ENCODE assay signal across 19 mouse cellular contexts in genomic region chr8:60714724-60715123, GRCm38 (mm10).
"Had no signal": no experiment of that assay in that cellular context is flagged by ENCODE, and none has a peak within 500 bp of the region (broad histone marks: within the 10 kb centered on the region; RNA-seq: fewer than 3 reads in every experiment).

No protein-coding gene starts in this region.

- H3K27me3 ChIP-seq: neural tube, embryonic 13.5 days; neural tube, embryonic 15.5 days had no signal

- H3K9me3 ChIP-seq: midbrain, embryonic 10.5 days; midbrain, embryonic 12.5 days; neural tube, embryonic 13.5 days; neural tube, embryonic 15.5 days had no signal

- DNase-seq: lung, adult 18-20 months; lung, embryonic 14.5 days; lung, postnatal 10 days; lung, postnatal 4 days; midbrain, embryonic 14.5 days; retina, postnatal 1 day; right cerebral cortex, adult 18-20 months; right cerebral cortex, postnatal 25 days; right cerebral cortex, postnatal 4 days; spleen, adult 18-20 months; thymus, adult 18-20 months; thymus, postnatal 14 days; thymus, postnatal 36 days had no signal

- H3K4me3 ChIP-seq: midbrain, embryonic 10.5 days; midbrain, embryonic 12.5 days; myocyte; neural tube, embryonic 13.5 days; neural tube, embryonic 15.5 days had no signal

- H3K27ac ChIP-seq: midbrain, embryonic 10.5 days; midbrain, embryonic 12.5 days; neural tube, embryonic 13.5 days; neural tube, embryonic 15.5 days had no signal

- H3K4me2 ChIP-seq: lung, embryonic 14.5 days; midbrain, embryonic 12.5 days; neural tube, embryonic 13.5 days; neural tube, embryonic 15.5 days had no signal

- ATAC-seq: midbrain, embryonic 16.5 days had no signal

- H3K4me1 ChIP-seq: neural tube, embryonic 13.5 days; neural tube, embryonic 15.5 days had no signal

- H3K9ac ChIP-seq: lung, embryonic 14.5 days; midbrain, embryonic 12.5 days; neural tube, embryonic 13.5 days; neural tube, embryonic 15.5 days had no signal

- H3K36me3 ChIP-seq: midbrain, embryonic 10.5 days; midbrain, embryonic 12.5 days; neural tube, embryonic 13.5 days; neural tube, embryonic 15.5 days had no signal
